Mouse (Mus musculus): ENCODE measurements at regions not wholly inside any gene's neighbourhood (a gene's known extent, or its start where the extent isn't known, plus 50 kb on each side); places are given as distances from the start of the nearest gene placed in this dataset.

DNA sequence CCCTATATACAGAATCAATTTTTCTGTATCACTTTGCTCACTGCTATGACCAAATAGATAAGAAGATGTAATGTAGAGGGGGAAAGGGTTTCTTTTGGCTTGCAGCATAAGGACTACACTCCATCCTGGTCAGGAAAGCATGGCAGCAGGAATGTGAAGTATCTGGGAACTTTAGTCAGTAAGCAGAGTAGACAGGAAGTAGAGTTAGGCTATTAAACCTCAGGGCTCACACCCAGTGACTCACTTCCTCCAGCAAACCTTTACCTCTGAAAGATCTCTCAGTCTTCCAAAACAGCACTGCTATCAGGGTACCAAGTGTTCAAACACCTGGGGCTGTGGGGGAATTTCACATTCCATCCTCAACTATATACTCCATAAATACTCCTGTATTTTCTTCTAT is 283.1 kb upstream of the Ldb2 start:
- no peak for ATAC-seq
- Histone ChIP-seq H3K9ac (replicated peaks; ENCODE audit: low read length) (no peak overlapping the region), H3K27me3 (ENCODE audit: insufficient read depth, low read length) (no peaks in the 10 kb centered on the region), H3K36me3 (ENCODE audit: insufficient read depth, low read length) (no peaks in the 10 kb centered on the region), H3K4me1 (ENCODE audit: insufficient read depth, low read length) (no peaks in the 10 kb centered on the region), H3K4me3 (ENCODE audit: low read length) (no peak overlapping the region), H3K27ac (no peak overlapping the region), H3K4me2 (ENCODE audit: low read depth, low read length) (no peak overlapping the region), H3K9me3 (ENCODE audit: low read length) (no peaks in the 10 kb centered on the region)
- DNase-seq (ENCODE audit: low spot score): no peak
- no peak for TF ChIP-seq CTCF (IDR thresholded peaks at IDR 0.05; ENCODE audit: low read depth)

DNA sequence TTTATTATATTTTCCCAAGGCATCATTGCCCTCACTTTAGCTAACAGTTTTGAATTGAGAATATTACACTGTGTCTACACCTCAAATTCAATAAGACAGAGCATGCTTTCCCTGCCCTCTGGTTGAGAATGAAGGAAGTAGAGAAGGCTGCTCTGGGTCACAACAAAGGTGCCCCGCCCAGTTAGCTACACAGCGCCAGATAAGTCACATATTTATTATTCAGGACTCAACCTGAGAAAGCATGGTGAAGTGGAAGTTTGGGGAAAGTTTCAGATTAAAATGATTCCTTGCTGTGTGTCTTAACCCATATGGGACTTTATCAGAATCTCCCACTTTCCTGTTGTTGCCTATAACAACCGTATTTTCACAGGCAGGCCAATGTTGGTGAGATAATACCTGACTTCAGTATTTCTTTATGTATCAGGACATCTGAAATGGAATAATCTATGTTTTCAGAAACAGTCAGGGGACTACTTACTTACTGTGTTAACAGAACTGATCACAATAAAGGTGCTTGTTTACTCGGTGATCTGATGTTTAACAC is 276.9 kb upstream of the Ldb2 start:
- 91% methylated on average over 4 of the region's 4 CpGs for WGBS
- Histone ChIP-seq H3K9ac (replicated peaks; ENCODE audit: low read length) (no peak overlapping the region), H3K36me3 (ENCODE audit: insufficient read depth, low read length) (no peaks in the 10 kb centered on the region), H3K27ac (no peak overlapping the region), H3K4me3 (ENCODE audit: low read length) (no peak overlapping the region), H3K27me3 (ENCODE audit: insufficient read depth, low read length) (no peaks in the 10 kb centered on the region), H3K4me1 (ENCODE audit: insufficient read depth, low read length) (no peaks in the 10 kb centered on the region), H3K4me2 (ENCODE audit: low read depth, low read length) (no peak overlapping the region), H3K9me3 (ENCODE audit: low read length) (no peaks in the 10 kb centered on the region)
- DNase-seq (ENCODE audit: low spot score) (no peak), ATAC-seq (no peak)
- no peak for TF ChIP-seq CTCF (IDR thresholded peaks at IDR 0.05; ENCODE audit: low read depth)

DNA sequence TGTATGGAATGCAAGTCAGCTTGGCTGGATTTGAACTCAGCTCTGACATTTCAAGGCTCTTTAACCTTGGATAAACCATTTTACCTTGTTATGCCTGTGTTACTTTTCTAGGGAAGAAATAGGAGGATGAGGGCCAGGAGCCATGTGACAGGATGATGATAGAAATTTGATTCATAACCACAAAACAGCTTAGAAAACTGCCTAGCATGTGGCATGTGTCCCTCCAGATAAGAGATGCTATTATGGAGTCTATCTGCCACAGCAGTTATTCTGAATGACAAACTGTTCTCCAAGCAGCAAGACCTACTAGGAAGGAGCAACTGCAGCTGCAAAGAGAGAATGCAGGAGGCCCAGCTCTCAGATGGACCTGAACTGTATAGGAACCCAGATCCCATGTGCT is 275.7 kb upstream of the Ldb2 start:
- no peak overlapping the region for H3K4me2 ChIP-seq (ENCODE audit: low read depth, low read length)
- ATAC-seq: no peak
- H3K9me3 ChIP-seq (ENCODE audit: low read length): no peaks in the 10 kb centered on the region

DNA sequence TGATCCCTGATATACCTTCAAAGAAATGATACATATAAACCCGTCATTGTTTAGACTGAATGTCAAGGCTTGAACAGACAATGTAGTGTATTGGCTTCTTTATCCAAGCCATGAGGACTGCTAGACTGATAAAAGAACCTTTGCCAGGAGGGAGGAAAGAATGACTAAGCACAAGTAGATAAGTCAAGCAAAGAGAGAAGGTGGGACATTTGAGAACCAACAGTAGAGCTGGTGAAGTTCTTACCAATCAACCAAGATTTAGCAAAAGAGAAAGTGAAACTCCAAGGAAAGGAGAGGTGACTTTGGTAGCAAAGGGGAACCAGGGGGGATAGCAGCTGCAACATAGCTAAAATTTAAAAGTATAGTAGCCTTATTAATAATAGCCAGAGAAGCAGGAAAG is 273.0 kb upstream of the Ldb2 start:
- Histone ChIP-seq H3K27me3 (ENCODE audit: insufficient read depth, low read length) (no peaks in the 10 kb centered on the region), H3K27ac (no peak overlapping the region), H3K4me3 (ENCODE audit: low read length) (no peak overlapping the region), H3K9ac (replicated peaks; ENCODE audit: low read length) (no peak overlapping the region), H3K36me3 (ENCODE audit: insufficient read depth, low read length) (no peaks in the 10 kb centered on the region), H3K4me2 (ENCODE audit: low read depth, low read length) (no peak overlapping the region), H3K9me3 (ENCODE audit: low read length) (no peaks in the 10 kb centered on the region), H3K4me1 (ENCODE audit: insufficient read depth, low read length) (no peaks in the 10 kb centered on the region)
- no peak for TF ChIP-seq CTCF (IDR thresholded peaks at IDR 0.05; ENCODE audit: low read depth)
- DNase-seq (ENCODE audit: low spot score) (no peak), ATAC-seq (no peak)
- whole genome bisulfite sequencing: 92% methylated on average over 1 of the region's 1 CpGs

More for the DNA sequence above, 275.7 kb upstream of the Ldb2 start:
- DNase-seq (ENCODE audit: low spot score): no peak
- no peak for TF ChIP-seq CTCF (IDR thresholded peaks at IDR 0.05; ENCODE audit: low read depth)
- no peaks in the 10 kb centered on the region for H3K27me3 ChIP-seq (ENCODE audit: insufficient read depth, low read length)
- H3K27ac ChIP-seq: no peak overlapping the region
- no peak overlapping the region for H3K4me3 ChIP-seq (ENCODE audit: low read length)
- no peaks in the 10 kb centered on the region for H3K36me3 ChIP-seq (ENCODE audit: insufficient read depth, low read length)
- H3K9ac ChIP-seq (replicated peaks; ENCODE audit: low read length): no peak overlapping the region
- no peaks in the 10 kb centered on the region for H3K4me1 ChIP-seq (ENCODE audit: insufficient read depth, low read length)

DNA sequence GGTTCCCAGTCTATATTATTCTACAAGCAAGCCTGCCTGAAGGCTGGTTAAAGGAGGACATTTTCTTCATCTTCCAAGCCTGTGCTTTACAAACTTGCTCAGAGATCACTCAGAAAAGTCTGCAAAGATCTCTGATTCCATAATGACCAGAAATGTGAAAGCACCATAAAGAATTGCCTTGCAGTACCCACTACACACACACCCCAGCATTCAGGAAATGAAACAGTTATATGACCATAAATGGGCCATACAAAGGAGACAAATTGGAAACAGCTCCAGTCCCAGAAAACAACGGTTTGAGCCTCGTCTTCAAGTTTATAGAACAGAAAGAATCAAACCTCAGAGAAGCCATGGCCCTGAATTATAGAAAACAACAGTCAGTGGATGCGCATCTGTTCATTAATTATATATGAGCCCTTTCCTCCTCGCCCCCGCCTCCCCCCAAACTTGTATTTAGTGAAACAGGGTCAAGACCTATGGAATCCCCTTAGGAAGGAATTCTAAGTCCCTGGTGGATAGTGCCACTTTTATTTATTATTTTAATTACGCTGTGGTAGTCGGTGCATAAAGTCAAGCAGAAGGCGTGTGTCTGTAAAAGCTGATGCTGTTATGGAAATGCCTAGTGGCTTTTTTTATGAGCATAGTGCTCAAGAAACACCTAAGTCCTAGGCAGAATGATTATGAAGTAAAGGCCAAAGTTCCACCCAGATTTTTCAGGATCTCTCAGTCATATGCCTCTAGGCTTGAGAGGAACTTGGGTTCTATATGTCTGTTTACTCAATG is 266.6 kb upstream of the Ldb2 start:
- H3K4me2 ChIP-seq (ENCODE audit: low read depth, low read length): no peak overlapping the region
- no peak overlapping the region for H3K9ac ChIP-seq (replicated peaks; ENCODE audit: low read length)
- WGBS: 76% methylated on average over 8 of the region's 8 CpGs
- ATAC-seq: no peak
- no peaks in the 10 kb centered on the region for H3K4me1 ChIP-seq (ENCODE audit: insufficient read depth, low read length)
- H3K36me3 ChIP-seq (ENCODE audit: insufficient read depth, low read length): no peaks in the 10 kb centered on the region
- H3K27ac ChIP-seq: no peak overlapping the region
- no peak overlapping the region for H3K4me3 ChIP-seq (ENCODE audit: low read length)
- no peak for DNase-seq (ENCODE audit: low spot score)
- H3K9me3 ChIP-seq (ENCODE audit: low read length): no peaks in the 10 kb centered on the region
- no peak for TF ChIP-seq CTCF (IDR thresholded peaks at IDR 0.05; ENCODE audit: low read depth)
- no peaks in the 10 kb centered on the region for H3K27me3 ChIP-seq (ENCODE audit: insufficient read depth, low read length)

DNA sequence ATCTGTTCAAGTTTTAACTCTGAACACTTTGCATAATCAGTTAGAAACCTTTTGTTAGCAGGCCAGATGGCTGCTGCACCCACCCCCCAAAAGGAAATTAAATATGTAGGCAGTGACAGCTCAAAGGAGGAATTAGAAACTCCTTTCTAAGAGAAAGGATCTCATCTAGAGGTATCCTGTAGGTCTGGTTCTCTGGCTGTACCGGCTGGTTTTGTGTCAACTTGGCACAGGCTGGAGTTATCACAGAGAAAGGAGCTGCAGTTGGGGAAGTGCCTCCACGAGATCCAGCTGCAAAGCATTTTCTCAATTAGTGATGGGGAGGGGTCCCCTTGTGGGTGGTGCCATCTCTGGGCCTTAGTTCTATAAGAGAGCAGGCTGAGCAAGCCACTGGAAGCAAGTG is 263.1 kb upstream of the Ldb2 start:
- Histone ChIP-seq H3K9ac (replicated peaks; ENCODE audit: low read length) (no peak overlapping the region), H3K27me3 (ENCODE audit: insufficient read depth, low read length) (no peaks in the 10 kb centered on the region), H3K4me3 (ENCODE audit: low read length) (no peak overlapping the region), H3K4me1 (ENCODE audit: insufficient read depth, low read length) (no peaks in the 10 kb centered on the region), H3K27ac (no peak overlapping the region), H3K4me2 (ENCODE audit: low read depth, low read length) (no peak overlapping the region), H3K36me3 (ENCODE audit: insufficient read depth, low read length) (no peaks in the 10 kb centered on the region), H3K9me3 (ENCODE audit: low read length) (no peaks in the 10 kb centered on the region)
- TF ChIP-seq CTCF (IDR thresholded peaks at IDR 0.05; ENCODE audit: low read depth): no peak
- 28% methylated on average over 2 of the region's 2 CpGs for WGBS
- ATAC-seq: no peak
- no peak for DNase-seq (ENCODE audit: low spot score)

DNA sequence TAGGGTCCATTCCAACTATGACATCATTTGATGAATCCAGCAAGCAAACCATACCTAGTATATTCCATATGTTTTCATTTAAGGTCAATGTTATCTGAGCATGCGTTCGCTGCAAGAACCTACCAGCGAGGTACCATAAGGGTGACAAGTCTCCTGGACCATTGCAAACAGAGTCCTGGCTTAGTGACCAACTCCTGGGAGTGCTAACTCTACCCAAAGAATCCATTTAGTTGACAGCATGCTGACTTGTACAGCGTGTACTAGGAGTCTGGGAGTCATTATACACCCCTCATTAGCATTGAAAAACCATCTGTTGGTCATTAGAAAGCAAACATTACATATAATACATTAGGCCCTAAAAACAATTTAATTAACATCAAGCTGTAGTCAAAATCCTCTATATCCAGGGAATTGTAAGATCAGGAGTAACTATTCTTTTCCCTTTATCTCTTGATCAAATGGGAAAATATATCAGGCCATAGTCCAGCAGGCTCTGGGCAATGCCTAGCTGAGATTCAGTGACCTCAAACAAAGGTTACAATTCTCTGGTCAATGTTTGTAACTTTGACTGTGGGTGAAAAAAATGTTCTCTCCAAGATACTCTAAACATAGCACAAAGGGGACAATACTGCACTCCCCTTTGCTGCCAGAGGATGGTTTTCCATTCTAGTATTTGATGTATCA is 255.9 kb upstream of the Ldb2 start:
- H3K9ac ChIP-seq (replicated peaks; ENCODE audit: low read length): no peak overlapping the region
- no peaks in the 10 kb centered on the region for H3K36me3 ChIP-seq (ENCODE audit: insufficient read depth, low read length)
- no peaks in the 10 kb centered on the region for H3K4me1 ChIP-seq (ENCODE audit: insufficient read depth, low read length)
- DNase-seq (ENCODE audit: low spot score): no peak
- no peak overlapping the region for H3K27ac ChIP-seq
- no peak for TF ChIP-seq CTCF (IDR thresholded peaks at IDR 0.05; ENCODE audit: low read depth)
- H3K9me3 ChIP-seq (ENCODE audit: low read length): peaks cover 2% of the 10 kb centered on the region; the same call in 1 of the 2 replicates
- H3K4me2 ChIP-seq (ENCODE audit: low read depth, low read length): no peak overlapping the region
- no peaks in the 10 kb centered on the region for H3K27me3 ChIP-seq (ENCODE audit: insufficient read depth, low read length)
- ATAC-seq: no peak
- WGBS: 73% methylated on average over 4 of the region's 4 CpGs
- no peak overlapping the region for H3K4me3 ChIP-seq (ENCODE audit: low read length)
